Mouse (Mus musculus): ENCODE measurements around the gene Zfp580.
A peak's percentile ranks its signal among the peaks of the same experiment; 100 is the strongest.

Zfp580 gene

GRCm38 (mm10) chr7:5035628-5036027 lies 15.7 kb upstream of the Zfp580 start:
- no peak for DNase-seq (ENCODE audit: low spot score)

- DNase-seq (ENCODE audit: low spot score), result no peak
Observed at GRCm38 (mm10) chr7:5036136-5036535, 15.2 kb upstream of the Zfp580 start.

- DNase-seq (ENCODE audit: low spot score), result no peak
Observed at GRCm38 (mm10) chr7:5037026-5037425, 14.3 kb upstream of the Zfp580 start.

- no peak for DNase-seq (ENCODE audit: low spot score)
Observed at GRCm38 (mm10) chr7:5037467-5037866, 13.9 kb upstream of the Zfp580 start.

GRCm38 (mm10) chr7:5038109-5038732 lies 13.1 kb upstream of the Zfp580 start, which contains the start of gene Zfp784:
Gene Zfp784 (minus strand): TSS chr7:5038446.
- DNase-seq (ENCODE audit: low spot score), result peak; percentile 91

GRCm38 (mm10) chr7:5038940-5039339 lies 12.4 kb upstream of the Zfp580 start:
- no peak for DNase-seq (ENCODE audit: low spot score)

- DNase-seq (ENCODE audit: low spot score), result no peak
Observed at GRCm38 (mm10) chr7:5044981-5045380, 6.4 kb upstream of the Zfp580 start.

- no peak for DNase-seq (ENCODE audit: low spot score)
Observed at GRCm38 (mm10) chr7:5046112-5046511, 5.2 kb upstream of the Zfp580 start.

GRCm38 (mm10) chr7:5047313-5047712 lies 4.0 kb upstream of the Zfp580 start:
- DNase-seq (ENCODE audit: low spot score), result peak; percentile 68

GRCm38 (mm10) chr7:5052438-5052837 lies 1.1 kb downstream of the Zfp580 start:
- peak; percentile 35 for DNase-seq (ENCODE audit: low spot score)

- no peak for DNase-seq (ENCODE audit: low spot score)
Observed at GRCm38 (mm10) chr7:5052931-5053343, 1.6 kb downstream of the Zfp580 start.

- DNase-seq (ENCODE audit: low spot score), result peak; percentile 36
Observed at GRCm38 (mm10) chr7:5053456-5054179, 2.3 kb downstream of the Zfp580 start.

GRCm38 (mm10) chr7:5056651-5057263 lies 5.4 kb downstream of the Zfp580 start:
- peak; percentile 30 for DNase-seq (ENCODE audit: low spot score)

GRCm38 (mm10) chr7:5057381-5057780 lies 6.0 kb downstream of the Zfp580 start:
- no peak for DNase-seq (ENCODE audit: low spot score)

GRCm38 (mm10) chr7:5057804-5058203 lies 6.5 kb downstream of the Zfp580 start:
- DNase-seq (ENCODE audit: low spot score), result no peak

- DNase-seq (ENCODE audit: low spot score), result no peak
Observed at GRCm38 (mm10) chr7:5058631-5059030, 7.3 kb downstream of the Zfp580 start.

- DNase-seq (ENCODE audit: low spot score), result no peak
Observed at GRCm38 (mm10) chr7:5059421-5059820, 8.1 kb downstream of the Zfp580 start.

GRCm38 (mm10) chr7:5060239-5060731 lies 8.9 kb downstream of the Zfp580 start:
- peak; percentile 87 for DNase-seq (ENCODE audit: low spot score)

GRCm38 (mm10) chr7:5060944-5061773 lies 9.8 kb downstream of the Zfp580 start:
- peak; percentile 99 for DNase-seq (ENCODE audit: low spot score)

- DNase-seq (ENCODE audit: low spot score), result peak; percentile 92
Observed at GRCm38 (mm10) chr7:5061774-5062359, 10.5 kb downstream of the Zfp580 start, which contains the start of gene U2af2. Gene U2af2 (plus strand): TSS chr7:5062143.

- peak; percentile 84 for DNase-seq (ENCODE audit: low spot score)
Observed at GRCm38 (mm10) chr7:5062360-5063001, 11.1 kb downstream of the Zfp580 start.

Measured in retina, embryonic 14.5 days (tissue).